Mouse (Mus musculus) olfactory bulb, adult 2 months (tissue): ENCODE data around the gene Ppm1e. TPM values are rescaled to one million over a fixed set of nuclear protein-coding genes. Genes with fewer than 3 reads are reported as not detected.

Source experiments
- H3K27ac ChIP-seq: fragments of 200-500 bp; 2 replicates; pipeline ENCODE4 v1.5.1; 2012; ENCODE audit warnings: low read depth, low read length; ENCODE audit not compliant: insufficient read depth
- H3K4me1 ChIP-seq: fragments of 200-500 bp; 2 replicates; pipeline ENCODE4 v1.6.1; 2012; ENCODE audit warnings: low read length; ENCODE audit not compliant: control insufficient read depth, insufficient read depth
- H3K4me3 ChIP-seq: fragments of 200-500 bp; 2 replicates; pipeline ENCODE4 v1.5.1; 2012; ENCODE audit warnings: mild to moderate bottlenecking, low read depth, low read length, moderate library complexity; ENCODE audit not compliant: insufficient read depth
- CTCF ChIP-seq: fragments of 200-500 bp; IDR thresholded peaks from 2 replicates; pipeline ENCODE4 v1.5.1; 2012; ENCODE audit warnings: low read depth, mild to moderate bottlenecking, low read length, moderate library complexity; ENCODE audit not compliant: insufficient read depth
- POLR2A ChIP-seq: fragments of 200-500 bp; IDR thresholded peaks from 2 replicates; pipeline ENCODE4 v1.6.1; 2012; ENCODE audit warnings: mild to moderate bottlenecking, low read depth, low read length, moderate library complexity; ENCODE audit not compliant: insufficient read depth
- WGBS: fragments of 180-500 bp; shearing (Covaris S2); methylation state at CpG from one replicate; pipeline ENCODE4 v1.1.7; 2018; 5-methylcytosine and 5-hydroxymethylcytosine counted together
- polyA plus RNA-seq: library from polyadenylated mRNA; stranded (reverse); fragments of >200 nt; gene quantifications from 2 replicates; pipeline ENCODE4 v1.2.4, GENCODE M21; 2012; ENCODE audit warnings: low replicate concordance; ENCODE audit not compliant: missing spikeins, insufficient read depth, insufficient read length

Gene Ppm1e
- polyA plus RNA-seq, 1 experiment: 159 TPM

DNA sequence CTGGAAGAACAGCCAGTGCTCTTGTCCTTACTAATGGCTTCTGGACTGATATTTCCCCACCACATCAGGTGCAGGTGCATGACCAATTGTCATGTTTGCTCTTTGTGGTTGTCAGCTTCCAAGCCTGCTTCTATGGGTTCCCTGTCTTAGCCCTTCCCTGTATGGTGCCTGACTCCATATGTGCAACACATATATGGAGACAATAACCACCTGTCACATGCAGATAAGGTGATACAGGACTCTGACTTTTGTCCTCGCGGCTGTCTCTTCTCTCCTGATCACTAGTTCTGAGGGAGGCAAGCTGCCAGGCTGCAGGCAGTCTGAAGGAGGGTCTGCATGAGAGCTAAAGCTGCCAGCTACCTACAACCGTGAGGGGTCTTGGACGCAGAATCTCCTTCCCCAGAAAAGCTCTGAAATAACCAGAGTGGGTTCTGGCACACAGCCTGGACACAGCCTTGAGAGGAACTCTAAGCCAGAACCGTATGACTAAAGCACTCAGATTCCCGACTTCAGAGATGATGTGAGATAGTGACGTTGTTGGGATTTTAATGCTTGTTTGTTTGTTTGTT lies 76.8 kb downstream of the Ppm1e start:
- peaks cover 23% of the 10 kb centered on the region for H3K4me1 ChIP-seq
- H3K4me3 ChIP-seq: no peak overlapping the region
- peak overlapping the region; percentile 53 for H3K27ac ChIP-seq
- TF ChIP-seq POLR2A: no peak
- TF ChIP-seq CTCF: no peak
- WGBS: 20% methylated on average over 7 of the region's 7 CpGs

DNA sequence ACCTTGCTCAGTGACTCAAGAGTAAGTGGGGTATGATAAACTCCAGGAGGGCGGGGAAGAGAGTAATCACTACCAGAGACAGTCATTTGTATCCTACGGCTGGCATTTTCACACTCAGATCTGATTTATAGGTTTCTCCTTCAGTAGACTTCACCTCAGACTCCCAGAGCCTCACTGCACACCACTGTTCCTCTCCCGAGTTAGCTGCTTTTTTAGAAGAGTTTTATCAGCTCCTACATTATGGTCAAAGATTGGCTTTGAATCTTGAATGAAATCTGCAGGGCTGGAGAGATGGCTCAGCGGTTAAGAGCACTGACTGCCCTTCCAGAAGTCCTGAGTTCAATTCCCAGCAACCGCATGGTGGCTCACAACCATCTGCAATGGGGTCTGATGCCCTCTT lies 79.4 kb downstream of the Ppm1e start:
- TF ChIP-seq POLR2A (no peak), CTCF (no peak)
- 68% methylated on average over 5 of the region's 5 CpGs for WGBS
- Histone ChIP-seq H3K4me3 (no peak overlapping the region), H3K27ac (no peak overlapping the region), H3K4me1 (peaks cover 34% of the 10 kb centered on the region)

DNA sequence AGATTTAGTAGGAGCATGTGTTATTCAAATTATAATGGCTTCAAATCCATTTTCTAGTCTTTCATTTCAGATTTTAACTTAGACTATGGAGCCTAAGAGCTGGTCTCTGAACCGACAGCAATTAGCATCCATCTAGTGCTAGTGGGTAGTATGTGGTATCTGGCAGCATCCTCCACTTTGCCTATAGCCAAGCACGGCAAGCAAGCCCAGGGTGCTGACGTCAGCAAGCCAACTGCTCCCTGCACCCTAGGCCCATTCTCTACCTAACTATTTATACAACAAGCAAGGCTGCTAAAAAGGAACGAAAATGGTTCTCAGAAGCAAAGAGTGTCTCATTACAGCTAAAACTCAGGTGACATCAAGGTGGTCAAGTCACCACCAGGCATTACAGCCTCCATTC lies 80.0 kb downstream of the Ppm1e start:
- whole genome bisulfite sequencing: 24% methylated on average over 4 of the region's 4 CpGs
- TF ChIP-seq CTCF (no peak), POLR2A (no peak)
- Histone ChIP-seq H3K4me1 (peaks cover 36% of the 10 kb centered on the region), H3K4me3 (no peak overlapping the region), H3K27ac (peak overlapping the region; percentile 60)

DNA sequence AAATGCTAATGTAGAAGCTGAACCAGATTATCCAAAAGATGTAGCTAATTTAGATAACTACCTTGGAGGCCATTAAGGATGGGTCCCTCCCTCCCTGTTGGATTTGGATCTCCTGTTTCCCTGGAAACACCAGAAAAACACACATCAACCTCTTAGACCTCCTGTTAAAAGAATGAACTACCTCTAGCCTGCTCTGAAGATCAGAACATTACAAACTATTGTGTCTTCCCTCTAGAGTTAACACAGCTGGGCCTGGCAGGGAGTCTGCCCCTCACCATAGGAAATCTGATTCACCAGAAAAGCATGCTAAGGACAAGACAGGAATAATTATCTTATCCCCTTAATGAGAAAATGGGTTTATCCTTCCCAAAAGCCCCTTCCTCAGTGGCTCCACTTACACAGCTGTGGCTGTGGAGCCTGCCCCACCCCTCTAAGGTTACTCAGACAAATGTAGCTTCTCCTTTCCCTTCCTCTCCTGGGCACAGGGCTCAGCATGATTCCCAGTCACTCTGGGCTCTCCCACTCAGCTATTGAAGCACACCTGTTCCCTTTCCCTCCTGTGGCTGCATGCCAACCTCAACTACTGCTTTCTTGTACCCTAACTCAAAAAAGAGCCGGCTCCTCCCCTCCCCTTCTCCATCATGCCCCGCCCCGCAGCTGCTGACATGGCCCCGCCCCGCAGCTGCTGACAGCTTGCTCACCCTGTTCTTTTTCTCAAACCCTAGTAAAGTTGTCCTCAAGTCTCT lies 82.4 kb downstream of the Ppm1e start:
- peaks cover 34% of the 10 kb centered on the region for H3K4me1 ChIP-seq
- no peak overlapping the region for H3K4me3 ChIP-seq
- TF ChIP-seq CTCF (no peak), POLR2A (no peak)
- WGBS: 9% methylated on average over 5 of the region's 5 CpGs
- peak overlapping the region; percentile 94 for H3K27ac ChIP-seq

DNA sequence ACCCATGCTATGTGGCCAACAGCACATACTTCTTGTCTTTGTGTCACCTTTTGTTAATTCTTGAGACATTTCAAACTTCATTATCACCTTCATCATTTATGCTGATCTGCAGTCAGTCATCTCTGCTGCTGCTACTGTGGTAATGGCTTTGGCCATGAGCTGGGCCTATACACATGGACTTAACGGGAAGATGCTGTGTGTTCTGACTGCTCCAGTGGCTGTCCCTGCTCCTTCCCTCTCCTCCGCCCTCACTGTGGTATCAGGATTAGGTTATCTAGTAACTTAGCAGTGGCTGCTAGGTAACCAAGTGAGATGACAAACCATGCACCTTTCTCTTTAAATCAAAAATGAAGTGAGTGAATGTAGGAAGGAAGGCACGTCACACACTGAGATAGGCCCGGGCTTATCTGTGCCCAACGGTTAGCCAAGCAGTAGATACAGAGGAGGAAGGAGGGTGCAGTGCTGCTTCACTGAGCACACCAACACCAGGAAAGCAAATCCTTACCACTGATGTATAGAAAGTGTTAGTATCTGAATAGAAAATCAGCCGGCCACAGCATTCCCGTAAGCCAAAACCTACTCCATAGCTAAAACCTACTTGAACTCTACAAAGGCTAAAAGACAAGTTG lies 83.3 kb downstream of the Ppm1e start:
- TF ChIP-seq POLR2A (no peak), CTCF (no peak)
- no peak overlapping the region for H3K4me3 ChIP-seq
- H3K27ac ChIP-seq: peak overlapping the region; percentile 78
- 58% methylated on average over 7 of the region's 7 CpGs for WGBS
- H3K4me1 ChIP-seq: peaks cover 34% of the 10 kb centered on the region

DNA sequence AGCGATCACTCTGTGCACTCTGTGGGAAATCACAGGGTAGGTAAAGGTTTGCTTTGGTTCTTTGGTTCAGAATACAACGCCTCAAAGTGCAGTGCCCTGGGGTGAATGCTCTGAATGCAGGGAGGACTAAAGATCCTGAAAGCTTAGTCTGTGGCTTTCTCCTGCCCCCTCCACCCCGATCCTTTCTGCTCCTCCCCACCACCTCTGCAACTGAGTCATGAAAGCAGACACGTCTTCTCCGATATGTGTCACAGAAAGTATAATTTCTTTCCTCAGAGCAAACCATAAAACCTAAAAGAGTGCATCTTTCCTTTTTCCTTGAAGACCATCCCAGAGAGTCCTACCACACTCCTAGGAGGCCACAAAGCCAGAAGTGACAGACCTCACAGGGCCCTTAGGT lies 86.1 kb downstream of the Ppm1e start:
- H3K4me1 ChIP-seq: peaks cover 28% of the 10 kb centered on the region
- WGBS: 31% methylated on average over 5 of the region's 5 CpGs
- no peak overlapping the region for H3K4me3 ChIP-seq
- peak overlapping the region; percentile 90 for H3K27ac ChIP-seq
- TF ChIP-seq CTCF (no peak), POLR2A (no peak)

DNA sequence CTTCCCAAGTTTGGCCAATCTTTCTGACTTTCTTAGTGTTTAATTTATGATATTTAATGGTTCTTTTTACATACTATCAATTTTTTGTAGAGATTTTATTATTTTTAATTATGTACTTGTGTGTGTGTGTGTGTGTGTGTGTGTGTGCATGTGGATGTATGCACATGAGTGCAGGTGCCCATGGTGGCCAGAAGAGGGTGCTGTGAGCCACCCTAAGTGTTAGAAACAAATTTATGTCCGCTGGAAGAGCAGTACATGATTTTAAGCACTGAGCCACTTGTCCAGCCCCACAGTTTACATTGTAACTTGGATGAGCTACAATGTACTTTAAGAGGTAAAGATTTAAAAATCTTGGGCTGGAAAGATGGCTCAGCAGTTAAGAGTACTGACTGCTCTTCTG lies 87.3 kb downstream of the Ppm1e start:
- Histone ChIP-seq H3K27ac (peak overlapping the region; percentile 64; the same call in 1 of the 2 replicates), H3K4me3 (no peak overlapping the region), H3K4me1 (peaks cover 28% of the 10 kb centered on the region)
- TF ChIP-seq CTCF (no peak), POLR2A (no peak)
- WGBS: 57% methylated on average over 1 of the region's 1 CpGs

DNA sequence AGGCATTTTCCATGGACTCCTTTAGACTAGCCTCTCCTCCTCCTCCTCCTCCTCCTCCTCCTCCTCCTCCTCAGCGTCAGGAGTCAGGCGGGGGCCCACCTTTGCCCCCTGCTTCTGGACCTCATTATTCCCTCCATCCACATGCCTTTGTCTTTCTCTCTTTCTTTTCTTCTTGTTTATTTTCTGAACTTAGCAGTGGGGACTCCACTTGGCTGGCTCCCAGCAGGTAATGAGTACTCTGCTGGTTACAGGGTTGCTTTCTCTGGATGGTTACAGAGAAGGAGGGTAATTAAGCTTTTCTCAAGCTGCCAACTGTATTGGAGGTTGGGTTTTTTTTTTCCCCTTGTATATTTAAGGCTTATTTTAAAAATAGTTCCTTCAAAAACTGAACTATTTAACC lies 87.9 kb downstream of the Ppm1e start:
- H3K4me1 ChIP-seq: peaks cover 30% of the 10 kb centered on the region
- H3K4me3 ChIP-seq: no peak overlapping the region
- TF ChIP-seq POLR2A: no peak
- 0 out of 2 replicates have a peak overlapping the region, but pooled peaks have one; percentile 48 for H3K27ac ChIP-seq
- 10% methylated on average over 2 of the region's 2 CpGs for WGBS

DNA sequence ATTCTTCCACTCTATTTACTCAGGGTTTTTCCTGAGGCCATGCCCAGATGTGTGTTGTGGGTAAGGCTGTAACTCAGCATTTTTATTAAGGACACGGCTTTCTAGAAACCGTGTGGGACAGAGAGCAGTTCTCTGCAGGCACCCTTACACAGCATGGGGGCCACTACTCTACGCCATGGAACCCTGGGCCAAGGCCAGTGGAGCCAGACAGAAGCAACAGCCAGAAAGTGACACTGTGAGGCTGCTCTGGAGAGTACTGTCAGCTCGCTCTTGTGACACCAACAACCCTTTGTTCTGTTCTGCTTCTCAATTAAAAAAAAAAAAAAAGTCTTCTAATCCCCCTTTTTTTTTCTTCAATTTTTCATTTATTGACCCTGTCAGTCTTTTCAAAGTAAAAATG lies 88.4 kb downstream of the Ppm1e start:
- Histone ChIP-seq H3K4me1 (peaks cover 27% of the 10 kb centered on the region), H3K4me3 (no peak overlapping the region), H3K27ac (peak overlapping the region; percentile 96)
- 16% methylated on average over 4 of the region's 4 CpGs for WGBS
- TF ChIP-seq POLR2A (no peak), CTCF (no peak)

DNA sequence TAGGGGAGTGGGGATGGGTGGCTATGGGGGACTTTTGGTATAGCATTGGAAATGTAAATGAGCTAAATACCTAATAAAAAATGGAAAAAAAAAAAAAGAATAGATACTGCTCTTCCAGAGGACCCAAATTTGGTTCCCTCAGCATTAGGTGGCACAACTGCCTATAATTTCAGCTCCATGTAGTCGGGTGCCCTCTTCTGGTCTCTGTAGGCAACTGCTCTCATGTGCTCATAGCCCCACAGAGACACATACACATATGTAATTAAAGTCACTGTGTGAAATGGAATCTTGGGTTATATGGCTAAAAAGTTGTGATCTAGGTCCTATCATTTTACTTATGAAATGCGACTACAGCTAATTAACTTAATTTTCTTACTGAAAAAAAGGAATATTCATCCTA lies 90.0 kb downstream of the Ppm1e start:
- Histone ChIP-seq H3K4me1 (peaks cover 33% of the 10 kb centered on the region), H3K27ac (no peak overlapping the region), H3K4me3 (no peak overlapping the region)
- TF ChIP-seq POLR2A (no peak), CTCF (no peak)
- WGBS: 73% methylated on average over 2 of the region's 2 CpGs
